Mouse (Mus musculus) limb, embryonic 12.5 days (tissue): ENCODE data around the gene Fxyd7. TPM values are rescaled to one million over a fixed set of nuclear protein-coding genes. Genes with fewer than 3 reads are reported as not detected.

Experiments
- ATAC-seq: fragments of 200-750 bp; cut with Nextera tagmentation; 2 replicates; pipeline ENCODE4 v1.8.0; 2017; ENCODE audit warnings: low read depth, moderate TSS enrichment; ENCODE audit not compliant: insufficient number of reproducible peaks, insufficient read depth, low FRiP score, low TSS enrichment
- H3K27ac ChIP-seq: fragments of 300-500 bp; sonication (generic); 2 replicates; pipeline ENCODE4 v1.5.1; 2016; ENCODE audit warnings: mild to moderate bottlenecking, moderate library complexity
- H3K27me3 ChIP-seq: fragments of 300-500 bp; sonication (generic); 2 replicates; pipeline ENCODE4 v1.6.1; 2016; ENCODE audit warnings: mild to moderate bottlenecking, moderate library complexity
- H3K36me3 ChIP-seq: fragments of 300-500 bp; sonication (generic); 2 replicates; pipeline ENCODE4 v1.6.1; 2016; ENCODE audit warnings: mild to moderate bottlenecking, moderate library complexity
- H3K4me1 ChIP-seq: fragments of 300-500 bp; sonication (generic); replicated peaks from 2 replicates; pipeline ENCODE4 v1.6.1; 2016
- H3K4me2 ChIP-seq: fragments of 300-500 bp; sonication (generic); 2 replicates; pipeline ENCODE4 v1.6.1; 2016; ENCODE audit warnings: mild to moderate bottlenecking, moderate library complexity
- H3K4me3 ChIP-seq: fragments of 300-500 bp; sonication (generic); replicated peaks from 2 replicates; pipeline ENCODE4 v1.5.1; 2016; ENCODE audit warnings: mild to moderate bottlenecking
- H3K9ac ChIP-seq: fragments of 300-500 bp; sonication (generic); replicated peaks from 2 replicates; pipeline ENCODE4 v1.6.1; 2016; ENCODE audit warnings: mild to moderate bottlenecking, moderate library complexity
- H3K9me3 ChIP-seq: fragments of 300-500 bp; sonication (generic); 2 replicates; pipeline ENCODE4 v1.6.1; 2016; ENCODE audit warnings: mild to moderate bottlenecking, moderate library complexity
- WGBS: fragments of 180-500 bp; shearing (Covaris S2); methylation state at CpG from one replicate; pipeline ENCODE4 v1.1.7; 2016; 5-methylcytosine and 5-hydroxymethylcytosine counted together
- polyA plus RNA-seq: library from polyadenylated mRNA; unstranded; fragments of >200 nt; fragmentation: Nextera tagmentation; extraction: Ambion mirVana; gene quantifications from 2 replicates; pipeline ENCODE4 v1.2.1, GENCODE M21; 2016

Gene Fxyd7
- polyA plus RNA-seq, 1 experiment from 2014 or later = 10.6 TPM

GRCm38 (mm10) chr7:31058211-31058610 is 6.9 kb upstream of the Fxyd7 start:
- 83% methylated on average over 6 of the region's 6 CpGs for WGBS
- no peak overlapping the region for H3K9ac ChIP-seq
- ATAC-seq = no peak
- H3K27me3 ChIP-seq = peaks cover 17% of the 10 kb centered on the region
- peaks cover 29% of the 10 kb centered on the region for H3K4me1 ChIP-seq
- H3K36me3 ChIP-seq = no peaks in the 10 kb centered on the region
- H3K4me3 ChIP-seq = no peak overlapping the region
- H3K27ac ChIP-seq = no peak overlapping the region
- H3K4me2 ChIP-seq = no peak overlapping the region
- no peaks in the 10 kb centered on the region for H3K9me3 ChIP-seq

DNA sequence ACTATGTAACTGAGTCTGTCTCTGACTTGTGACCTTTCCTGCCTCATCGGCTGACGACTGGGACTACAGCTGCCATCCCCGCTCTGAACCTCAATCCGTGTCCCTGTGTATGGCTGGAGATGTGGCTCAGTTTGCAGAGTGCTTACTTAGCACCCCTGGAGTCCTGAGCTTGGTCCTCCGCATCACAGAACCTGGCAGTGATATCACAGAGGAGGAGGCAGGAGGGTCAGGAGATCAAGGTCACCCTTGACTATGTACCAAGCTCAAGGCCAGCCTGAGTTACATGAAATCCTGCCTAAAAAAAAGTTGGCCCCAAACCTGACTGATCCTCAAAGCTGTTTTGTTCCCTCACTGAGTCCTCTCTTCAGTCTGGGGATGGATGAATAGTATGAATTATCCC is 6.5 kb upstream of the Fxyd7 start:
- no peak overlapping the region for H3K4me3 ChIP-seq
- no peaks in the 10 kb centered on the region for H3K9me3 ChIP-seq
- H3K36me3 ChIP-seq = no peaks in the 10 kb centered on the region
- no peak overlapping the region for H3K9ac ChIP-seq
- 60% methylated on average over 5 of the region's 5 CpGs for WGBS
- peaks cover 34% of the 10 kb centered on the region for H3K4me1 ChIP-seq
- no peak for ATAC-seq
- H3K27ac ChIP-seq = no peak overlapping the region
- H3K27me3 ChIP-seq = peaks cover 22% of the 10 kb centered on the region
- H3K4me2 ChIP-seq = no peak overlapping the region

GRCm38 (mm10) chr7:31057071-31057470 is 5.8 kb upstream of the Fxyd7 start, which contains the start of gene Fxyd1:
Gene Fxyd1, minus strand, starts transcription at chr7:31057199.
- Histone ChIP-seq H3K9ac (0 out of 2 replicates have a peak within 1 kb of the TSS, but pooled peaks have one; percentile 4), H3K27ac (peak within 1 kb of the TSS; percentile 54; the same call in 1 of the 2 replicates), H3K4me1 (peaks cover 41% of the 10 kb centered on the region), H3K4me2 (peak within 1 kb of the TSS; percentile 48; the same call in 1 of the 2 replicates), H3K4me3 (no peak within 1 kb of the TSS), H3K36me3 (no peaks in the 10 kb centered on the region), H3K27me3 (peaks cover 29% of the 10 kb centered on the region), H3K9me3 (no peaks in the 10 kb centered on the region)
- WGBS = 61% methylated on average over 2 of the region's 2 CpGs
- no peak for ATAC-seq

GRCm38 (mm10) chr7:31056448-31056847 is 5.2 kb upstream of the Fxyd7 start:
- H3K4me1 ChIP-seq = peaks cover 47% of the 10 kb centered on the region
- H3K27me3 ChIP-seq = peaks cover 35% of the 10 kb centered on the region
- ATAC-seq = no peak
- no peaks in the 10 kb centered on the region for H3K36me3 ChIP-seq
- no peak overlapping the region for H3K9ac ChIP-seq
- no peak overlapping the region for H3K4me3 ChIP-seq
- no peak overlapping the region for H3K27ac ChIP-seq
- no peaks in the 10 kb centered on the region for H3K9me3 ChIP-seq
- H3K4me2 ChIP-seq = no peak overlapping the region
- 74% methylated on average over 7 of the region's 7 CpGs for WGBS

DNA sequence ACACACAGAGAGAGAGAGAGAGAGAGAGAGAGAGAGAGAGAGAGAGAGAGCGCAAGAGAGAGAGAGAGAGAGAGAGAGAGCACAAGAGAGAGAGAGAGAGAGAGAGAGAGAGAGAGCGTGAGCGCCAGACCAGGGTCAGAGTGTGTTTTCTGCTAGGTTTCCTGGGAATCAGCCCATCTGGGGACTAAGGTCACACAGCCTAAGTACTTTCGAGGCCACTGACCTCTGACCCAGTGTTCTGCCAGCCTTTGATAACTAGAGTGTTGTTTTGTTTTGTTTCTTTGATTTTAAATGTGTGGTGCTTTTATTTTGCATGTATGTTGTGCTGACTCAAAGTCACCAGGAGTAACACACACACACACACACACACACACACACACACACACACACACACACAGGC is 4.6 kb upstream of the Fxyd7 start:
- peak overlapping the region; percentile 54; the same call in 1 of the 2 replicates for H3K27ac ChIP-seq
- peaks cover 53% of the 10 kb centered on the region for H3K4me1 ChIP-seq
- H3K4me3 ChIP-seq = no peak overlapping the region
- no peaks in the 10 kb centered on the region for H3K36me3 ChIP-seq
- peaks cover 41% of the 10 kb centered on the region for H3K27me3 ChIP-seq
- WGBS = 22% methylated on average over 3 of the region's 4 CpGs
- H3K9me3 ChIP-seq = no peaks in the 10 kb centered on the region
- H3K9ac ChIP-seq = 0 out of 2 replicates have a peak overlapping the region, but pooled peaks have one; percentile 4
- peak overlapping the region; percentile 48 for H3K4me2 ChIP-seq
- ATAC-seq = no peak

GRCm38 (mm10) chr7:31055354-31055824 is 4.1 kb upstream of the Fxyd7 start:
- Histone ChIP-seq H3K4me2 (peak overlapping the region; percentile 48), H3K9me3 (no peaks in the 10 kb centered on the region), H3K9ac (0 out of 2 replicates have a peak overlapping the region, but pooled peaks have one; percentile 4), H3K4me1 (peaks cover 56% of the 10 kb centered on the region), H3K27ac (peak overlapping the region; percentile 54; the same call in 1 of the 2 replicates), H3K27me3 (peaks cover 46% of the 10 kb centered on the region), H3K4me3 (peak overlapping the region; percentile 24), H3K36me3 (no peaks in the 10 kb centered on the region)
- WGBS = 4% methylated on average over 10 of the region's 10 CpGs
- ATAC-seq = peak; percentile 69

- no peaks in the 10 kb centered on the region for H3K36me3 ChIP-seq
- H3K4me3 ChIP-seq = peak overlapping the region; percentile 24; the same call in 1 of the 2 replicates
- WGBS = 48% methylated on average over 11 of the region's 11 CpGs
- H3K4me2 ChIP-seq = peak overlapping the region; percentile 48
- H3K4me1 ChIP-seq = peaks cover 62% of the 10 kb centered on the region
- no peaks in the 10 kb centered on the region for H3K9me3 ChIP-seq
- ATAC-seq = peak; percentile 6; the same call in 1 of the 2 replicates
- peaks cover 52% of the 10 kb centered on the region for H3K27me3 ChIP-seq
- H3K27ac ChIP-seq = peak overlapping the region; percentile 54; the same call in 1 of the 2 replicates
- no peak overlapping the region for H3K9ac ChIP-seq
Observed at GRCm38 (mm10) chr7:31054661-31055320, 3.5 kb upstream of the Fxyd7 start.

GRCm38 (mm10) chr7:31053882-31054447 is 2.7 kb upstream of the Fxyd7 start:
- WGBS = 30% methylated on average over 10 of the region's 10 CpGs
- no peak overlapping the region for H3K27ac ChIP-seq
- H3K9me3 ChIP-seq = no peaks in the 10 kb centered on the region
- no peak for ATAC-seq
- H3K4me2 ChIP-seq = peak overlapping the region; percentile 48
- peaks cover 66% of the 10 kb centered on the region for H3K4me1 ChIP-seq
- no peak overlapping the region for H3K9ac ChIP-seq
- H3K4me3 ChIP-seq = no peak overlapping the region
- peaks cover 60% of the 10 kb centered on the region for H3K27me3 ChIP-seq
- no peaks in the 10 kb centered on the region for H3K36me3 ChIP-seq

DNA sequence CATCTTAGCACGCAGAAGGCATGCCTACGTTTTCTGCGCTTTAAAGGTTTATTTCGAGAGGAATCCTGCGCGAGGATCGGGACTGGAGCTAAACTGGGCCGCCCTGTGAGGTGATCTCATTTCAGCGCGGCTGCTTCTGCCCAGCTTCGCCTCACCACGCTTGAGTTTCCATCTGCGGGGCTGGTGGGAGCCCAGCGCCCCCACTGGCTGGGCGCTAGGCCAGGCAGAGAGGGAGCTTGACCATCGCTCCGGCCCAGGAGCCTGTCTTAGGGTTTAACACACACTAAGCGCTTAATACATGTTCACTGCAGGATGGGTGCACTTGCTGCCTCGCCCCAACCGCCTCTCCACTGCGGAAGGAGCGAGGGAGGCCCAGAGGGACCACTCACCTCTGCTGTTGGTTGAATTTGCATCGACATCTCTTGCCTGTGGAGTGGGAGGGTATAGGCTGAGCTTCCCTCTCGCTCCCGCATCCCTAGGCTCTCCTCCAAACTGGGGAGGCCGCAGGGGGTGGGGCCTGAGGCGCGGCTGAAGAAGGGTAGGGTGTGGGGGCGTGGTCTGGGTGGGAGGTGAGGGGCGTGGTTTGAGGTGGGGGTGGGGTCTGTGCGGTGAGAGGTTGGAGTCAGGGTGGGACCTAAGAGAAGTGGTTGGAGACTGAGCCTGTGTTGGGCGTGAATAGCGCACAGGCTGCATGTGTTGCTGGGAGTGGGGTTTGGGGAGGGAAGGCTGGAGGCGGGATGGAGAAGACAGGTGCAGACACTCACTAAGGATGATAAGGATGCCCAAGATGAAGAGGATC is 1.6 kb upstream of the Fxyd7 start:
- Histone ChIP-seq H3K9ac (0 out of 2 replicates have a peak overlapping the region, but pooled peaks have one; percentile 12), H3K27me3 (peaks cover 71% of the 10 kb centered on the region), H3K4me3 (peak overlapping the region; percentile 28), H3K27ac (no peak overlapping the region), H3K4me1 (peaks cover 64% of the 10 kb centered on the region), H3K4me2 (peak overlapping the region; percentile 52), H3K9me3 (no peaks in the 10 kb centered on the region), H3K36me3 (no peaks in the 10 kb centered on the region)
- WGBS = 2% methylated on average over 34 of the region's 34 CpGs
- no peak for ATAC-seq

- H3K27me3 ChIP-seq = peaks cover 76% of the 10 kb centered on the region
- no peak for ATAC-seq
- WGBS = 2% methylated on average over 22 of the region's 22 CpGs
- H3K9ac ChIP-seq = 0 out of 2 replicates have a peak overlapping the region, but pooled peaks have one; percentile 12
- peaks cover 64% of the 10 kb centered on the region for H3K4me1 ChIP-seq
- no peak overlapping the region for H3K27ac ChIP-seq
- peak overlapping the region; percentile 52 for H3K4me2 ChIP-seq
- no peaks in the 10 kb centered on the region for H3K9me3 ChIP-seq
- H3K4me3 ChIP-seq = peak overlapping the region; percentile 28
- H3K36me3 ChIP-seq = no peaks in the 10 kb centered on the region
Observed at GRCm38 (mm10) chr7:31052251-31052635, 976 bp upstream of the Fxyd7 start.

- Histone ChIP-seq H3K27me3 (peaks cover 79% of the 10 kb centered on the region), H3K36me3 (no peaks in the 10 kb centered on the region), H3K27ac (no peak overlapping the region), H3K9me3 (no peaks in the 10 kb centered on the region), H3K9ac (0 out of 2 replicates have a peak overlapping the region, but pooled peaks have one; percentile 27), H3K4me1 (peaks cover 64% of the 10 kb centered on the region), H3K4me2 (peak overlapping the region; percentile 52), H3K4me3 (peak overlapping the region; percentile 28)
- ATAC-seq = no peak
- WGBS = 2% methylated on average over 9 of the region's 9 CpGs
Observed at GRCm38 (mm10) chr7:31050921-31051320, 346 bp downstream of the Fxyd7 start.
